Mouse (Mus musculus): ENCODE data around the gene Cspg4.

Cspg4 gene

GRCm38 (mm10) chr9:56864832-56865231 lies at the start of gene Cspg4:
Cspg4 (plus strand) TSS chr9:56865033.
- DNase-seq, result peak; percentile 49 to 71

- peak; percentile 79 to 82 for DNase-seq
These were observed 39.9 kb upstream of the Cspg4 start for GRCm38 (mm10) chr9:56824900-56825299.

- peak in 1 of 2 experiments; percentile 30 for DNase-seq
These were observed 39.2 kb upstream of the Cspg4 start for GRCm38 (mm10) chr9:56825476-56826213.

- peak in 1 of 2 experiments; percentile 39 for DNase-seq
These were observed 36.7 kb upstream of the Cspg4 start for GRCm38 (mm10) chr9:56828146-56828545.

GRCm38 (mm10) chr9:56828841-56829240 lies 36.0 kb upstream of the Cspg4 start:
- DNase-seq, result no peak

DNA sequence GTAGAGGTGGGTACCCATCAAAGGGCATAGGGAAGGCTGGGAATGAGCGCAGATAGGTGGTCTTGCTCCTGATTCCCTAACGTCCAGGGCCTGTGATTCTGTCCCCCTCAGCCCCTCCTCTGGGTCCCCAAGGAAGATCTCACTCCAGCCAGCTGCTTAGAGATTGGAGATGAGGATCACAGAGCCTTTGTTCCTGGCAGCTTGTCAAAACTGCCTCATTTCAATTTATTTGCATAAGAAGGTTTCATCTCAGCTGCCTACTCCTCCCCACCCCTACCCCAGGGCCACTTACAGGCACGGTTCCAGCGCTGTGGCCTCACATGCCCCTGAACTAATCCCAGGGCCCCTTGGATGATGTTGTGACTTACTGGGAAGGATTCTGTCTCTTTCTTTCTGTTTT lies 34.7 kb upstream of the Cspg4 start:
- DNase-seq, result peak; percentile 77 to 85

DNA sequence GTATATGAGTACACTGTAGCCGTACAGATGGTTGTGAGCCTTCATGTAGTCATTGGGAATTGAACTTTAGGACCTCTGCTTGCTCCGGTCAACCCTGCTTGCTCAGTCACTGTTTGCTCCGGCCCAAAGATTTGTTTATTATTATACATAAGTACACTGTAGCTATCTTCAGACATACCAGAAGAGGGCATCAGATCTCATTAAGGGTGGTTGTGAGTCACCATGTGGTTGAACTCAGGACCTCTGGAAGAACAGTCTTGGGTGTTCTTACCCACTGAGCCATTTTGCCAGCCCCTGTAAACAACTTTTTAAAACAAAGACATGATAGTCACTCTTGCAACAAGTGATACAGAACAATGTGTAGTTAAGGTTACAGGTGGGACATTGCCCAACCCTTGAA lies 32.9 kb upstream of the Cspg4 start:
- no peak for DNase-seq

DNA sequence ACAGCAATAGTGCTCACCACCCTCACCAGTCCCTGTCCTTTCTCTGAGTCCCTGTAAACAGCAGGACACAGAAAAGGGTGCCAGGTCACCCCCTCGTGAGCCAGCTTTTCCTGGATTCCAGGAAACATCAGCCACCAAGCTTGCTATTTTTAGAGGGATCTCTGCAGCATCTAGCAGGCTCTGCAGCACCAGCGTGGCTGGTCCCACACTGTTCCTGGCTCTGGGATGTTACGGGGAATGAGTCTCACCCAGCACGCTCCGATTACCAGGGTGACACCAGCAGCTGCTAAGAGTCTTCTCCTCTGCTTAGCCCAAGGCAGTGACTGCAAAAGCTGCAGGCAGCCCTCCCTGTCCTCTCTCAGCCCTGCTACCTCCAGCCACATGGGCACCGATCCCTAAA lies 31.9 kb upstream of the Cspg4 start:
- peak in 1 of 2 experiments; percentile 37 for DNase-seq

GRCm38 (mm10) chr9:56835152-56835551 lies 29.7 kb upstream of the Cspg4 start:
- DNase-seq, result no peak

- DNase-seq, result no peak
These were observed 24.1 kb upstream of the Cspg4 start for GRCm38 (mm10) chr9:56840721-56841120.

DNA sequence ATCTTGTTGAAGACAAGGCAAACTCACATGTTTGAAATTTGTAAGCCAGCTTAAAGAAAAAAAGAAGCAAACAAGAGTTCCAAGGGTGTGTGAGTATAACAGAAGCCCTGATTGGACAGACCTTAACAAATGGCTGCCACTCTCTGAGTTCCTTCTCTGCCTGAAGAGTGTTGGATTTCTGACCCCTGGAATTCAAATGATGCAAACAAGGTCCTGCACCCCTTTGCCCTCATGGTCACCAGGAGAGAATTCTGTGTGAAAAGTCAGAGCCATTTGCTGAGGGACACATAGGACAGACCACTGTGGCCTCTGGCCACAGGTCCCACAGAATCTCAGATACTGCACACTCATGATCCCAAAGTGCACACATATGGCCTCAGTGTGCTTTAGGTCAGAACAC lies 23.0 kb upstream of the Cspg4 start:
- DNase-seq, result no peak

DNA sequence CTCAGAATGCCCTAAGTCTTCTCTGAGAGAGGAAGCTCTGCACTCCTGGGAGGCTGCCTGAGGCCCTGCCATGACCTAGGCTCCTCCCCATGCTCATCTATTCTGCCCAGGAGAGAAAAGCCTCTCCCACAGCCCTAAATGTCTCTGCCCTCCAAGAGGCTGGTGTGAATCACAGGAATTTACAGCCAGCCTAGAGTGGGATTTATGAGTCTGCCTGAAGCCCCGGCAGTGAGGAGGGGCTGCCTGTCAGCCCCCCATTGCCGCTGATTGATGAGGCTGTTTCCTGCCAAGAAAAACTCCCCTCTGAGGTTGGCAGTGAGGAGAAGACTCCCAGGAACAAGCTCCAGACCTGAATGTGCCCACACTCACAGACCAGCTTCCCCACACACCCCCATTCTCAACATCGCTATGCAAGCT lies 22.5 kb upstream of the Cspg4 start:
- no peak for DNase-seq

- DNase-seq, result peak; percentile 89 to 93
These were observed 21.1 kb upstream of the Cspg4 start for GRCm38 (mm10) chr9:56843679-56844188.

DNA sequence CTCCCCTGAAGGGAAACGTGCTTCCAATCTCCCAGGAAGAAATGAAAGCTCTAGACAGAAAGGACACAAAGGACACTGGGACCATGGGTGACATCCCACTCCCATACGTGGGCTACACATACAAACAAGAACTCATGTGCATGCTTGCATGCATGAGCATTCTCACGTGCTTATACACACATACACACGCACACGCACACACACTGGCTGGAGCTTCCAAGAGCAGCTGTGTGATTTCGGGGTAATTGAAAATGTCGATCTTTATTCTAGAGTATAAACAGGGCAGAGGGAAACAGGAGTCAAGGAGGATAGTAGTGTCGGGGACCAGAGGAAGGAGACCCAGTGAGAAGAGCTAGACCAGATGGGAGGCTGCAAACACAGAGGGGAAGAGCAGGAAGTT lies 20.2 kb upstream of the Cspg4 start:
- DNase-seq, result no peak

DNA sequence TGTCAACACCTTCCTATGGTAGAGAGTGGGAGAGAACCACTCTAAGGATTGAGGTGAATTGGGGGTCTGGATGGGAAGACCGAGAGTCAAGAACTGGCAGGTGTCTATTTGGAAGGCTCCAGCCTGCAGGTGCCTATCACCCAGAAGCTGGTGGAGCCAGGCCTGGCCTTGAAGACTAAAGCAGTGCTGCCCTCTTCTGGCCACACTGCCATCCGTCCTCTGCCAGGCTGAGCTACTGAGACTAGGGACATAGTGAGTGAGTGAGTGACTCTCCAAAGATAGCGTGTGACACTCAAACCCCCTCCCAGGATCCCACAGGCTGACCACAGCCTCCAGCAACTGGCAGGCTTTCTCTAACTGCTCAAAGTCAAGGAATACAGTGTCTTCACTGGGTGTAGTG lies 17.3 kb upstream of the Cspg4 start:
- peak; percentile 92 to 94 for DNase-seq

GRCm38 (mm10) chr9:56850128-56850904 lies 14.5 kb upstream of the Cspg4 start:
- DNase-seq, result peak in 1 of 2 experiments; percentile 38

DNA sequence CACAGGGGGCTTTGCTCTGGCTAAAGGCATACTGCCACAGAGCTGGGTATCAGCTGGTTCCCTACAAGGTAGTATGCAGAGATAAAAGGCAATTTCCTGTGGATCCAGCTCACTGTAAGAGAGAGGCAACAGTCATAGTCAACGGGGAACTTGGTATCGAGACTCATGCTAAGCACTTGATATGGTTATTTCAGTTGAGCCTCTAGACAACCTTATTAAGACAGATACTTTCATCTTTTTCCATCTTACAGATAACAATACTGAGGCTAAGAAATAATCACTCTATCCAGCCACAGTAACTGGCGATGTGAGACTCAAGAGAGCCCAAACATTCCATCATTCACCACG lies 14.0 kb upstream of the Cspg4 start:
- no peak for DNase-seq

- DNase-seq, result no peak
These were observed 13.1 kb upstream of the Cspg4 start for GRCm38 (mm10) chr9:56851778-56852177.

DNA sequence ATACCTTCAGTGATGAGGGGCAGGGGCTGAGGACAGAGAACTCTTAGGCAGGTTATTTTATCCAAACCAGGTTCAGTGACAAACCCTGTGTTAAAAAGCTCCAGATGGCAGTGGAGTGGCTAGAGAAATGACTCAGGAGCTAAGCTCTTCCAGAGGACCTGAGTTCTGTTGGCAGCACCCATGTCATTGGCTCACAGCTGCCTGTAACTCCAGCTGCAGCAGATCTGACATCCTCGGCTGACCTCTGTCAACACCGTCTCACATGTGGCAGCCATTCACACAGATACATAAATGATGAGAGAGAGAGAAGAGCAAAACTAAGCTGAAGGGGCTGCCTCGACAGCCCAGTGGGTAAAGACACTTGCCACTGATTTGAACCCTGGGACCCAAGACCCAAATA lies 7.4 kb upstream of the Cspg4 start:
- DNase-seq, result no peak

DNA sequence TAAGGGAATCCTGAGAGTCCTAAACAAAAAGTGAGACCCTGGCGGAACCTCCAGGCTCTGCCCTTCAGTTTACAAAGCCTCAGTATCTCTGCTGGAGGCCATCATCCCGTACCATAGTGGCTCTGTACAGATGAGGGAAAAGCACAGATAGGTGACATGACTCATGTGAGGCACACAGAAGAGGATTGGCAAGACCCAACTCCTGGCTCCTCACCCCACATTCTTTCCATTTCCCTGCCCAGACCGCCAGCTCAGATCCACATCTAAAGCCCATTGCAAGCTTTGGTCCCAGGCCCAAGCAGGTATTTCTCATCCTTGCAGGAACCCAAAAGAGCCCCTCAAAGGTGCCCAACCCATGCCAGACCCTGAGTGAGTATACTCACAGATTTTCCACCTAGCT lies 4.8 kb upstream of the Cspg4 start:
- DNase-seq, result no peak

GRCm38 (mm10) chr9:56860486-56861269 lies 4.2 kb upstream of the Cspg4 start:
- DNase-seq, result no peak

DNA sequence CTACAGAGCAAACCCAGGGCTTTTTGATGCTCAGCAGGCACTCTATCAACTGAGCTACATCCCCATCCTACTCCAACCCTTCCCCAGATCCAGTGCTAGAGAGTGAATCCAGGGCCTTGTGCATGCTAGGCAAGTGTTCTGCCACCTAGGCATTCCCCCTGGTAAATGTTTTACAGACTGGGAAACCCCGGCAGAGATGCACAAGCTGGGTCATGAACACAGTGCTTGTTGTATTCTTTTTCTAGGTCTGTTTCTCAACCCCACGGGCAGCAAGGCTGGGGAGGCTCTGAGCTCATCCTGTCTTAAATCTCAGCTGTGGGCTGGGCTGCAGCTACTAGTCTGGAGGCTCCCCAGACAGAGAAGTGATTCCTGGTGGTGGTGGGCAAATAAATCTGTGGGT lies 2.0 kb upstream of the Cspg4 start:
- DNase-seq, result no peak

DNA sequence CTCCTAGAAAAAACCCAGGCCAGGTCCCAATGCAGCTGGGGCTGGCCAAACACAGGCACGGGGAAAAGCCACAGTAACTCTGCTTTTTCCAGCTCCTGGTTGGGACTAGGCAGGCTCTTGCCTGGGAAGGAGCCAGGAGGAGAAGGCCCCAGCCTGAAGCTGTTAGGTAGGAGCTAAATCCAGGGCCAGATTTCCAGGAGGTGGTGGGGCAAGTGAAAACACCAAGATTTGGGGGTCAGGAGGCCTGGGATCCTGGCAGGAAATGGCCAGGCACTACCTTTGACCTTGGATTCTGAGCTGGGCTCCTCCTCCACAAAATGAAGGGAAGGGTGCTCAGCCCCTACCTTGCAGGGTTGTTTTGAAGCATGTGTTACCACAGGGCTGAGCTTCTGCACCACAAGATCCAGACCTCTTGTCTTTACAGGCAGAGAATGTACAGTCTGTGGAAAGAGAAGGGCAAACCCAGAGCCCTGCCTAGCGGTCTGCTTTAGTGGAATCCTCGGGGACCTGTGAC lies 560 bp upstream of the Cspg4 start, which contains the start of gene Odf3l1:
Gene Odf3l1 (minus strand): TSS at position 464 of the 514 bp plus-strand sequence.
- peak; percentile 50 to 53 for DNase-seq
